Mouse (Mus musculus): Measurements from ENCODE around the gene Rac2.

GRCm38 (mm10) chr15:78596504-78596903 lies 23.9 kb upstream of the Rac2 start:
- TF ChIP-seq GATA1 (IDR thresholded peaks at IDR 0.05; ENCODE audit: low read length) (no peak), TAL1 (IDR thresholded peaks at IDR 0.05; ENCODE audit: low read length) (no peak)

Measured in erythroblast, embryonic 14.5 days (primary cell).